Mouse (Mus musculus): Measurements from ENCODE around the gene Slit3.

DNA sequence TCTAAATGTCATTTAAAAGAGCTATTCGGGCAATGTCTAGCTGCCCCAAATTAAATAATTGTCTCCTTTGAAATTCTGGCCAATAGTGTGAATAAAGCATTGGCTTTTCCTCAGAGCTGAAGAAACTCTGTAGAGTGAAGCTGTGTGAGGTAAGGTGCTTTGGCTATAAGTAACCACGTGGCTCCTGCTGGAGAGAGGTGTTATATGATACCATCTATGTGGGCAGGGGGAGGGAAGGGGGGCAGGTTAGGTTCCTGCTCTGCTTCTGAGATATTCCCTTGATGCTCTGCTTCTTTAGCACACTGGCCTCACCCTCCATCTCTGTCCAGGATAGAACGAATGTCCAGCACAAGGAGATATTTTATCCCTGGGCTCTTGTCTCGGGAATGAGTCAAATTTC is 242.0 kb downstream of the Slit3 start:
- TF ChIP-seq CTCF (conservative IDR thresholded peaks at IDR 0.05; ENCODE audit: low read length) (no peak), POU5F1 (IDR thresholded peaks at IDR 0.05; ENCODE audit: borderline replicate concordance, low read length) (no peak), NANOG (IDR thresholded peaks at IDR 0.05; ENCODE audit: borderline replicate concordance, low read length) (no peak)

Measured in E14TG2a.4 (cell line).